Mouse (Mus musculus) midbrain, embryonic 11.5 days (tissue): ENCODE results near the gene Dtx1. TPM values are rescaled to one million over a fixed set of nuclear protein-coding genes. Genes with fewer than 3 reads are reported as not detected.

ENCODE experiments used
- ATAC-seq: fragments of 200-750 bp; cut with Nextera tagmentation; 2 replicates; pipeline ENCODE4 v1.8.0; 2017; ENCODE audit warnings: moderate TSS enrichment, moderate library complexity; ENCODE audit not compliant: low FRiP score
- DNase-seq: peaks from one replicate; pipeline ENCODE4 v3.0.0; 2015; ENCODE audit warnings: low spot score; ENCODE audit errors: missing footprints
- H3K27ac ChIP-seq: fragments of 300-500 bp; sonication (generic); 2 replicates; pipeline ENCODE4 v1.5.1; 2014; ENCODE audit warnings: low read depth, low read length
- H3K27me3 ChIP-seq: fragments of 300-500 bp; sonication (generic); 2 replicates; pipeline ENCODE4 v1.6.1; 2014; ENCODE audit warnings: mild to moderate bottlenecking, low read length, moderate library complexity, mixed read lengths; ENCODE audit not compliant: control insufficient read depth, insufficient read depth
- H3K36me3 ChIP-seq: fragments of 300-500 bp; sonication (generic); 2 replicates; pipeline ENCODE4 v1.6.1; 2014; ENCODE audit warnings: mild to moderate bottlenecking, low read length, moderate library complexity, mixed read lengths; ENCODE audit not compliant: control insufficient read depth, insufficient read depth
- H3K4me1 ChIP-seq: fragments of 300-500 bp; sonication (generic); 2 replicates; pipeline ENCODE4 v1.6.1; 2014; ENCODE audit warnings: low read length; ENCODE audit not compliant: control insufficient read depth, insufficient read depth
- H3K4me2 ChIP-seq: fragments of 300-500 bp; sonication (generic); 2 replicates; pipeline ENCODE4 v1.6.1; 2014; ENCODE audit warnings: mild to moderate bottlenecking, moderate library complexity
- H3K4me3 ChIP-seq: fragments of 300-500 bp; sonication (generic); 2 replicates; pipeline ENCODE4 v1.5.1; 2014; ENCODE audit warnings: low read depth, low read length
- H3K9ac ChIP-seq: fragments of 300-500 bp; sonication (generic); 2 replicates; pipeline ENCODE4 v1.6.1; 2014; ENCODE audit warnings: low read length
- H3K9me3 ChIP-seq: fragments of 300-500 bp; sonication (generic); 2 replicates; pipeline ENCODE4 v1.6.1; 2016; ENCODE audit warnings: low read length; ENCODE audit not compliant: control insufficient read depth
- WGBS: fragments of 180-500 bp; shearing (Covaris S2); extraction: QIAGEN DNeasy Blood & Tissue Kit; methylation state at CpG from one replicate; pipeline ENCODE4 v1.1.7; 2014; 5-methylcytosine and 5-hydroxymethylcytosine counted together
- polyA plus RNA-seq: library from polyadenylated mRNA; unstranded; fragments of >200 nt; fragmentation: Nextera tagmentation; extraction: Ambion mirVana; gene quantifications from 2 replicates; pipeline ENCODE4 v1.2.1, GENCODE M21; 2014

Dtx1 gene
- polyA plus RNA-seq = 5.1 and 5.2 TPM in 2 replicates

GRCm38 (mm10) chr5:120711827-120712226, at the start of gene Dtx1:
Gene Dtx1, minus strand, starts transcription at chr5:120711927.
- H3K4me3 ChIP-seq = peak within 1 kb of the TSS; percentile 44
- peak; percentile 88 for DNase-seq
- no peaks in the 10 kb centered on the region for H3K9me3 ChIP-seq
- H3K4me2 ChIP-seq = peak within 1 kb of the TSS; percentile 78
- ATAC-seq = no peak
- 32% methylated on average over 3 of the region's 3 CpGs for WGBS
- peaks cover 14% of the 10 kb centered on the region for H3K4me1 ChIP-seq
- H3K9ac ChIP-seq = peak within 1 kb of the TSS; percentile 73
- H3K27ac ChIP-seq = no peak within 1 kb of the TSS; the same call in 1 of the 2 replicates
- no peaks in the 10 kb centered on the region for H3K36me3 ChIP-seq
- H3K27me3 ChIP-seq = peaks cover 47% of the 10 kb centered on the region

GRCm38 (mm10) chr5:120754215-120754614, 42.5 kb upstream of the Dtx1 start:
- DNase-seq (no peak), ATAC-seq (no peak)
- H3K27me3 ChIP-seq = no peaks in the 10 kb centered on the region
- H3K4me3 ChIP-seq = no peak overlapping the region
- H3K9me3 ChIP-seq = no peaks in the 10 kb centered on the region
- no peaks in the 10 kb centered on the region for H3K4me1 ChIP-seq
- H3K36me3 ChIP-seq = no peaks in the 10 kb centered on the region
- H3K27ac ChIP-seq = no peak overlapping the region
- no peak overlapping the region for H3K4me2 ChIP-seq
- no peak overlapping the region for H3K9ac ChIP-seq
- 90% methylated on average over 4 of the region's 4 CpGs for WGBS

- Histone ChIP-seq H3K36me3 (no peaks in the 10 kb centered on the region), H3K9ac (no peak overlapping the region), H3K4me1 (no peaks in the 10 kb centered on the region), H3K9me3 (no peaks in the 10 kb centered on the region), H3K27ac (no peak overlapping the region), H3K4me3 (no peak overlapping the region), H3K4me2 (no peak overlapping the region), H3K27me3 (no peaks in the 10 kb centered on the region)
- 75% methylated on average over 3 of the region's 3 CpGs for WGBS
- ATAC-seq = no peak
- no peak for DNase-seq
These were observed 41.1 kb upstream of the Dtx1 start for GRCm38 (mm10) chr5:120752786-120753185.

GRCm38 (mm10) chr5:120751206-120751605, 39.5 kb upstream of the Dtx1 start:
- Histone ChIP-seq H3K36me3 (no peaks in the 10 kb centered on the region), H3K27me3 (no peaks in the 10 kb centered on the region), H3K9ac (no peak overlapping the region), H3K4me1 (no peaks in the 10 kb centered on the region), H3K27ac (no peak overlapping the region), H3K4me3 (no peak overlapping the region), H3K9me3 (no peaks in the 10 kb centered on the region), H3K4me2 (no peak overlapping the region)
- ATAC-seq (no peak), DNase-seq (no peak)
- 79% methylated on average over 3 of the region's 3 CpGs for WGBS

- 73% methylated on average over 5 of the region's 5 CpGs for WGBS
- Histone ChIP-seq H3K27me3 (no peaks in the 10 kb centered on the region), H3K4me1 (no peaks in the 10 kb centered on the region), H3K36me3 (no peaks in the 10 kb centered on the region), H3K9me3 (no peaks in the 10 kb centered on the region), H3K4me3 (no peak within 1 kb of the TSS), H3K27ac (no peak within 1 kb of the TSS), H3K9ac (no peak within 1 kb of the TSS), H3K4me2 (no peak within 1 kb of the TSS)
- DNase-seq = no peak
- no peak for ATAC-seq
These were observed 38.0 kb upstream of the Dtx1 start, which contains the start of gene Oas2 for GRCm38 (mm10) chr5:120749688-120750087. Gene Oas2, minus strand, starts transcription at chr5:120749853.

GRCm38 (mm10) chr5:120746451-120746850, 34.7 kb upstream of the Dtx1 start:
- Histone ChIP-seq H3K4me1 (no peaks in the 10 kb centered on the region), H3K9ac (no peak overlapping the region), H3K4me2 (no peak overlapping the region), H3K36me3 (no peaks in the 10 kb centered on the region), H3K27ac (no peak overlapping the region), H3K9me3 (no peaks in the 10 kb centered on the region), H3K27me3 (no peaks in the 10 kb centered on the region), H3K4me3 (no peak overlapping the region)
- WGBS = 20% methylated on average over 5 of the region's 5 CpGs
- peak; percentile 94 for DNase-seq
- ATAC-seq = no peak

- H3K36me3 ChIP-seq = no peaks in the 10 kb centered on the region
- H3K9me3 ChIP-seq = no peaks in the 10 kb centered on the region
- H3K27ac ChIP-seq = no peak overlapping the region
- no peak for ATAC-seq
- no peak overlapping the region for H3K9ac ChIP-seq
- peak; percentile 91 for DNase-seq
- H3K4me1 ChIP-seq = no peaks in the 10 kb centered on the region
- no peak overlapping the region for H3K4me2 ChIP-seq
- 35% methylated on average over 4 of the region's 4 CpGs for WGBS
- H3K27me3 ChIP-seq = no peaks in the 10 kb centered on the region
- H3K4me3 ChIP-seq = no peak overlapping the region
These were observed 30.4 kb upstream of the Dtx1 start for GRCm38 (mm10) chr5:120742125-120742524.

GRCm38 (mm10) chr5:120734380-120734990, 22.8 kb upstream of the Dtx1 start:
- no peaks in the 10 kb centered on the region for H3K27me3 ChIP-seq
- no peak for DNase-seq
- H3K9me3 ChIP-seq = no peaks in the 10 kb centered on the region
- ATAC-seq = no peak
- H3K9ac ChIP-seq = no peak overlapping the region
- no peaks in the 10 kb centered on the region for H3K36me3 ChIP-seq
- 71% methylated on average over 14 of the region's 14 CpGs for WGBS
- no peak overlapping the region for H3K4me3 ChIP-seq
- no peak overlapping the region for H3K27ac ChIP-seq
- H3K4me1 ChIP-seq = no peaks in the 10 kb centered on the region
- H3K4me2 ChIP-seq = no peak overlapping the region

- no peaks in the 10 kb centered on the region for H3K27me3 ChIP-seq
- H3K9me3 ChIP-seq = no peaks in the 10 kb centered on the region
- H3K27ac ChIP-seq = no peak overlapping the region
- H3K4me3 ChIP-seq = no peak overlapping the region
- ATAC-seq (no peak), DNase-seq (no peak)
- H3K9ac ChIP-seq = no peak overlapping the region
- H3K4me1 ChIP-seq = no peaks in the 10 kb centered on the region
- WGBS = 91% methylated on average over 3 of the region's 3 CpGs
- H3K4me2 ChIP-seq = no peak overlapping the region
- H3K36me3 ChIP-seq = no peaks in the 10 kb centered on the region
These were observed 22.0 kb upstream of the Dtx1 start for GRCm38 (mm10) chr5:120733696-120734095.
